Mouse (Mus musculus) heart, embryonic 14.5 days (tissue): Measurements from ENCODE around the gene Mgat2. TPM values are rescaled to one million over a fixed set of nuclear protein-coding genes. Genes with fewer than 3 reads are reported as not detected.

Experiments used
- ATAC-seq: fragments of 200-750 bp; cut with Nextera tagmentation; 2 replicates; pipeline ENCODE4 v1.8.0; 2017; ENCODE audit warnings: low read depth, moderate TSS enrichment; ENCODE audit not compliant: insufficient number of reproducible peaks, insufficient read depth, low FRiP score
- H3K27ac ChIP-seq, 2 experiments: fragments of 200-500 bp in 1 of 2; fragments of 300-500 bp in 1 of 2; sonication (generic) in 1 of 2; replicated peaks in 1 of 2; 2 replicates each; pipeline ENCODE4 v1.5.1; 2012 to 2014; ENCODE audit warnings: low read depth in 2 of 2, low read length in 2 of 2, control low read depth in 1 of 2, mild to moderate bottlenecking in 1 of 2, mixed read lengths in 1 of 2; ENCODE audit not compliant: control insufficient read depth in 1 of 2, insufficient read depth in 1 of 2
- H3K27me3 ChIP-seq: fragments of 300-500 bp; sonication (generic); 2 replicates; pipeline ENCODE4 v1.6.1; 2014; ENCODE audit warnings: mild to moderate bottlenecking, low read length, control low read depth; ENCODE audit not compliant: control insufficient read depth, insufficient read depth
- H3K36me3 ChIP-seq: fragments of 300-500 bp; sonication (generic); 2 replicates; pipeline ENCODE4 v1.6.1; 2014; ENCODE audit warnings: mild to moderate bottlenecking, control low read depth, low read length, mixed read lengths; ENCODE audit not compliant: control insufficient read depth, insufficient read depth
- H3K4me1 ChIP-seq, 2 experiments: fragments of 200-500 bp in 1 of 2; fragments of 300-500 bp in 1 of 2; sonication (generic) in 1 of 2; 2 replicates each; pipeline ENCODE4 v1.6.1; 2012 to 2014; ENCODE audit warnings: low read length in 2 of 2, control low read depth in 1 of 2, mixed read lengths in 1 of 2; ENCODE audit not compliant: control insufficient read depth in 2 of 2, insufficient read depth in 2 of 2
- H3K4me2 ChIP-seq: fragments of 300-500 bp; sonication (generic); 2 replicates; pipeline ENCODE4 v1.6.1; 2014; ENCODE audit warnings: mild to moderate bottlenecking, low read length
- H3K4me3 ChIP-seq, 2 experiments: fragments of 200-500 bp in 1 of 2; fragments of 300-500 bp in 1 of 2; sonication (generic) in 1 of 2; 2 replicates each; pipeline ENCODE4 v1.5.1; 2012 to 2014; ENCODE audit warnings: low read length in 2 of 2, mild to moderate bottlenecking in 2 of 2, control low read depth in 1 of 2, low read depth in 1 of 2, moderate library complexity in 1 of 2; ENCODE audit not compliant: control insufficient read depth in 1 of 2, insufficient read depth in 1 of 2
- H3K9ac ChIP-seq: fragments of 300-500 bp; sonication (generic); 2 replicates; pipeline ENCODE4 v1.6.1; 2014; ENCODE audit warnings: mild to moderate bottlenecking, low read length
- H3K9me3 ChIP-seq: fragments of 300-500 bp; sonication (generic); 2 replicates; pipeline ENCODE4 v1.6.1; 2016; ENCODE audit warnings: low read length, control low read depth; ENCODE audit not compliant: control insufficient read depth
- WGBS: fragments of 180-500 bp; shearing (Covaris S2); extraction: QIAGEN DNeasy Blood & Tissue Kit; methylation state at CpG from one replicate; pipeline ENCODE4 v1.1.7; 2014; 5-methylcytosine and 5-hydroxymethylcytosine counted together
- polyA plus RNA-seq: library from polyadenylated mRNA; unstranded; fragments of >200 nt; fragmentation: Nextera tagmentation; extraction: Ambion mirVana; gene quantifications from 2 replicates; pipeline ENCODE4 v1.2.1, GENCODE M21; 2014

The Mgat2 gene
- polyA plus RNA-seq = 38.8 and 44.6 TPM in 2 replicates

- WGBS = under 1% methylated on average over 84 of the region's 84 CpGs
- H3K4me2 ChIP-seq = peak within 1 kb of the TSS; percentile 96
- H3K4me1 ChIP-seq = peaks cover 6 to 19% of the 10 kb centered on the region in 2 experiments
- peaks cover 35% of the 10 kb centered on the region for H3K36me3 ChIP-seq
- H3K27ac ChIP-seq = peak within 1 kb of the TSS; percentile 89 to 90
- peak within 1 kb of the TSS; percentile 93 to 95 for H3K4me3 ChIP-seq
- peak; percentile 96 for ATAC-seq
- no peaks in the 10 kb centered on the region for H3K27me3 ChIP-seq
- no peaks in the 10 kb centered on the region for H3K9me3 ChIP-seq
- peak within 1 kb of the TSS; percentile 92 for H3K9ac ChIP-seq
Observed at GRCm38 (mm10) chr12:69183583-69184308, at the start of gene Mgat2, which contains the start of gene Rpl36al. Gene Mgat2, plus strand, starts transcription at chr12:69184157. Gene Rpl36al, minus strand, starts transcription at chr12:69184083.

GRCm38 (mm10) chr12:69139201-69139600, 44.8 kb upstream of the Mgat2 start:
- H3K4me1 ChIP-seq = no peaks in the 10 kb centered on the region
- WGBS = 89% methylated on average over 3 of the region's 3 CpGs
- no peak overlapping the region for H3K27ac ChIP-seq
- no peak overlapping the region for H3K4me3 ChIP-seq
- H3K27me3 ChIP-seq = no peaks in the 10 kb centered on the region
- H3K9ac ChIP-seq = no peak overlapping the region
- H3K36me3 ChIP-seq = no peaks in the 10 kb centered on the region
- H3K9me3 ChIP-seq = no peaks in the 10 kb centered on the region
- no peak for ATAC-seq
- H3K4me2 ChIP-seq = no peak overlapping the region

DNA sequence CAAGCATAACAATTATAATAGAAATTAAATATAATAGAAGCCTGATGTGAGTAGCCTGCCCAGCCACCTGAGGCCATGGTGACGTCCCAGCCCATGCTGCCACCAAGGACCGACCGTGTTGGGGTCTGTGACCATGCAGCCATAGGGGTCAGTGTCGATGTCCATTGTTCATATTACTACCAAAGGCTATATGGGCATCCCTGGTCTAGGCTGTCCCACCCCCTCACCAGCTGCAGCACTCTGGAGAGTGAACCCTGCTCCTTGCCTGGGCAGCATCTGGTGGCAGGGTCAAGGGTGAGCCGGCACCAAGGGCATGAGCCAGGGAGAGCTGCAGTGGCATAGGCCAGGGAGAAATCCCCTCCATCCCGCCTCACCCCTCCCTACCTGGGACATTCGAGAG, 44.1 kb upstream of the Mgat2 start:
- ATAC-seq = no peak
- Histone ChIP-seq H3K4me3 (no peak overlapping the region), H3K9ac (no peak overlapping the region), H3K27ac (no peak overlapping the region), H3K4me1 (no peaks in the 10 kb centered on the region), H3K36me3 (no peaks in the 10 kb centered on the region), H3K27me3 (no peaks in the 10 kb centered on the region), H3K9me3 (no peaks in the 10 kb centered on the region), H3K4me2 (no peak overlapping the region)
- 80% methylated on average over 7 of the region's 7 CpGs for WGBS

DNA sequence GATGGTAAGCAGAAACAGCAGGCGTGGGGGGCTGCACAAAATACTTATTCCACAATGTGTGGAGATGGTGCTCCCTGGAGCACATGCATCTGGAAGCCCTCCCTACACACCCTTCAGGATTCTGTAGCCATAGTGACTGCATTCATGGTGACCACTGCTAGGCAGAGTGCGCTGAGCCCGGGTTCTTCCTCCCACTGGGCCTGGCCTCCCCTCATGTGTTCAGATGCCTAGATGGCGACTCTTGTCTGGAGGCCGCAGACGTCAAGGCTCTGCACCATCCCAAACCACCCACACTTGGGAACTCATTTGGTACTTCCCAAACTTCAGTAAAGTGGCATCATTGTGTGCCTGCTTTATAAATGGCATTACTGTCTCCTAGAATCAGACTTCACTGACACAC, 40.5 kb upstream of the Mgat2 start:
- Histone ChIP-seq H3K9me3 (no peaks in the 10 kb centered on the region), H3K27me3 (no peaks in the 10 kb centered on the region), H3K4me3 (no peak overlapping the region), H3K4me2 (no peak overlapping the region), H3K36me3 (no peaks in the 10 kb centered on the region), H3K9ac (no peak overlapping the region), H3K27ac (no peak overlapping the region), H3K4me1 (peaks cover 0 to 3% of the 10 kb centered on the region in 2 experiments; a peak in 2 of 4 replicates)
- 80% methylated on average over 6 of the region's 6 CpGs for WGBS
- ATAC-seq = no peak

DNA sequence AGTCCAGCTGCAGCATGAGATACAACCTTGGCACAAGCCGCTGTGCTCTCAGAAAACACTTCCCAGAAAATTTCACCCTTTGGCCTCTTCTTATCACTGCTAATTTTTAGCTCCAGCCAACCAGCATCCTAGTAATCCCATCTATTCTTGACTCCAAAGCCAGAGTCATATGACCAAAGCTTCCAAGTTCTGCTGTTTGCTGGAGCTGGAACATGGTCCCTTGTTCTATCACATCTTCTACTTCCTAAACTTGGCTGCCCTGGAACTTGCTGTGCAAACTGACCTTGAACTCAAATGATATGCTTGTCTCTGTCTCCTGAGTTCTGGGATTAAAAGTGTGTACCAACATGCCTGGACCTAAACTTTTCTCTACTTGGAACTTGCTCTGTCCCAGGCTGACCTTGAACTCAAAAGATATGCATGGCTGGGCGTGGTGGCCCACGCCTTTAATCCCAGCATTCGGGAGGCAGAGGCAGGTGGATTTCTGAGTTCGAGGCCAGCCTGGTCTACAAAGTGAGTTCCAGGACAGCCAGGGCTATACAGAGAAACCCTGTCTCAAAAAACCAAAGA, 36.7 kb upstream of the Mgat2 start:
- Histone ChIP-seq H3K4me1 (peaks cover 0 to 3% of the 10 kb centered on the region in 2 experiments; a peak in 2 of 4 replicates), H3K9ac (no peak overlapping the region), H3K4me3 (no peak overlapping the region), H3K27me3 (no peaks in the 10 kb centered on the region), H3K36me3 (no peaks in the 10 kb centered on the region), H3K4me2 (no peak overlapping the region), H3K27ac (no peak overlapping the region), H3K9me3 (no peaks in the 10 kb centered on the region)
- 83% methylated on average over 5 of the region's 5 CpGs for WGBS
- ATAC-seq = no peak

DNA sequence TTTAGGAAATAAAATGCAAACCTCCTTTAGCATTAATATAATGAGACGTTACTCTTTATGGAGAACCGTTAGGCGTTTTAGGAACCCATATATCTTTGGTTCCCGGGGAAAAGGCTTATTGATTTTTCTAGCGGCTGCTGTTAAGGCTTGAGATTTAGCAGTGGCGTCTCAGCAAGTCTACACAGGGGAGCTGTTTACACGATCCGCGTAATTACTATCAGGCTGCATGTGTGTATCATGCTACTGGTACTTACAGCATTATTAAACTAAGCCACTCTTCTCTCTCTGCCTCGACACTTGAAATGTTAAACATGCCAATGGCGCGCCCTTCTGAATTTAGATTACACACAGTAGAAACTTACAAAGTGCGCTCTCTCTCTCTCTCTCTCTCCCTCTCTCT, 33.9 kb upstream of the Mgat2 start:
- Histone ChIP-seq H3K36me3 (no peaks in the 10 kb centered on the region), H3K27ac (no peak overlapping the region), H3K4me3 (no peak overlapping the region), H3K9me3 (no peaks in the 10 kb centered on the region), H3K4me2 (no peak overlapping the region), H3K4me1 (peaks cover 0 to 3% of the 10 kb centered on the region in 2 experiments; a peak in 2 of 4 replicates), H3K9ac (no peak overlapping the region), H3K27me3 (no peaks in the 10 kb centered on the region)
- no peak for ATAC-seq
- 79% methylated on average over 13 of the region's 13 CpGs for WGBS

- no peak for ATAC-seq
- WGBS = 83% methylated on average over 2 of the region's 2 CpGs
- Histone ChIP-seq H3K27ac (no peak overlapping the region), H3K27me3 (no peaks in the 10 kb centered on the region), H3K9ac (no peak overlapping the region), H3K9me3 (no peaks in the 10 kb centered on the region), H3K36me3 (peaks cover 22% of the 10 kb centered on the region), H3K4me1 (peaks cover 3 to 4% of the 10 kb centered on the region in 2 experiments; a peak in 3 of 4 replicates), H3K4me3 (no peak overlapping the region), H3K4me2 (no peak overlapping the region)
Observed at GRCm38 (mm10) chr12:69155923-69156322, 28.0 kb upstream of the Mgat2 start.
